Comparison of ENCODE assay signal across 9 mouse cellular contexts in genomic region chr2:65145421-65146117, GRCm38 (mm10).
DNase-seq lines count a peak whose midpoint lies in the region; ATAC-seq and TF ChIP-seq lines count a peak whose summit lies in the region.
"Had no signal": no experiment of that assay in that cellular context is flagged by ENCODE, and none has a peak within 500 bp of the region (broad histone marks: within the 10 kb centered on the region; RNA-seq: fewer than 3 reads in every experiment).

No protein-coding gene starts in this region.

- peaks cover 6% of the 10 kb centered on the region for H3K36me3 ChIP-seq in forebrain, embryonic 10.5 days (replicated peaks)
- no peaks in the 10 kb centered on the region for H3K36me3 ChIP-seq in hindbrain, embryonic 15.5 days
- no peaks in the 10 kb centered on the region for H3K36me3 ChIP-seq in limb, embryonic 14.5 days (ENCODE audit: control insufficient read depth, insufficient read depth, low read length)
- H3K36me3 ChIP-seq in midbrain, embryonic 16.5 days (ENCODE audit: control insufficient read depth, insufficient read depth, low read length), result no peaks in the 10 kb centered on the region

- no peak overlapping the region for H3K27ac ChIP-seq in layer of hippocampus, adult 2 months
- H3K27ac ChIP-seq in forebrain, embryonic 10.5 days, result peak overlapping the region; percentile 62; the same call in 1 of the 2 replicates
- no peak overlapping the region for H3K27ac ChIP-seq in hindbrain, embryonic 15.5 days (replicated peaks)
- no peak overlapping the region for H3K27ac ChIP-seq in limb, embryonic 14.5 days (replicated peaks; ENCODE audit: low read depth, low read length)
- no peak overlapping the region for H3K27ac ChIP-seq in midbrain, embryonic 16.5 days (ENCODE audit: low read length)

- ATAC-seq in hindbrain, embryonic 15.5 days (ENCODE audit: low FRiP score, low read depth), result peak; percentile 68; the same call in 1 of the 2 replicates
- ATAC-seq in limb, embryonic 14.5 days (ENCODE audit: low FRiP score, low read depth), result no peak
- peak; percentile 72; the same call in 1 of the 2 replicates for ATAC-seq in midbrain, embryonic 16.5 days
- ATAC-seq in erythroblast, adult 5-6 weeks (replicated peaks; ENCODE audit: low FRiP score, poor library complexity, severe bottlenecking), result no peak

- WGBS in forebrain, embryonic 10.5 days, result 54% methylated on average over 6 of the region's 6 CpGs
- WGBS in hindbrain, embryonic 15.5 days, result 52% methylated on average over 6 of the region's 6 CpGs
- 51% methylated on average over 6 of the region's 6 CpGs for WGBS in limb, embryonic 14.5 days
- 55% methylated on average over 6 of the region's 6 CpGs for whole genome bisulfite sequencing in midbrain, embryonic 16.5 days

- no peak overlapping the region for H3K4me2 ChIP-seq in hindbrain, embryonic 15.5 days
- H3K4me2 ChIP-seq in limb, embryonic 14.5 days (replicated peaks; ENCODE audit: low read depth, low read length, severe bottlenecking), result no peak overlapping the region
- no peak overlapping the region for H3K4me2 ChIP-seq in midbrain, embryonic 16.5 days (ENCODE audit: low read length)

- no peaks in the 10 kb centered on the region for H3K27me3 ChIP-seq in forebrain, embryonic 10.5 days (ENCODE audit: poor library complexity, severe bottlenecking)
- no peaks in the 10 kb centered on the region for H3K27me3 ChIP-seq in hindbrain, embryonic 15.5 days
- no peaks in the 10 kb centered on the region for H3K27me3 ChIP-seq in limb, embryonic 14.5 days (ENCODE audit: control insufficient read depth, insufficient read depth, low read length)
- H3K27me3 ChIP-seq in midbrain, embryonic 16.5 days (ENCODE audit: control insufficient read depth, insufficient read depth, low read depth, low read length), result no peaks in the 10 kb centered on the region

- no peaks in the 10 kb centered on the region for H3K9me3 ChIP-seq in forebrain, embryonic 10.5 days
- H3K9me3 ChIP-seq in hindbrain, embryonic 15.5 days, result no peaks in the 10 kb centered on the region
- H3K9me3 ChIP-seq in limb, embryonic 14.5 days (ENCODE audit: control insufficient read depth, low read length), result no peaks in the 10 kb centered on the region
- H3K9me3 ChIP-seq in midbrain, embryonic 16.5 days (replicated peaks; ENCODE audit: control insufficient read depth, low read length, poor library complexity, severe bottlenecking), result 0 out of 2 replicates have a peak, but pooled peaks cover 2% of the 10 kb centered on the region

- DNase-seq in layer of hippocampus, adult 2 months (ENCODE audit: low spot score in 2 of 2), result peak in 1 of 2 experiments; percentile 23
- DNase-seq in layer of hippocampus, adult 9-10 months (ENCODE audit: low spot score), result no peak
- peak; percentile 54 for DNase-seq in ES-CJ7 (ENCODE audit: low read depth, low spot score)
- peak; percentile 35 for DNase-seq in forebrain, embryonic 10.5 days (ENCODE audit: extremely low spot score, low spot score)
- peak; percentile 17 for DNase-seq in limb, embryonic 14.5 days (ENCODE audit: low spot score)

- H3K4me1 ChIP-seq in forebrain, embryonic 10.5 days, result peaks cover 5% of the 10 kb centered on the region; the same call in 1 of the 2 replicates
- H3K4me1 ChIP-seq in hindbrain, embryonic 15.5 days (replicated peaks), result no peaks in the 10 kb centered on the region
- H3K4me1 ChIP-seq in limb, embryonic 14.5 days (ENCODE audit: control insufficient read depth, insufficient read depth, low read length), result no peaks in the 10 kb centered on the region
- no peaks in the 10 kb centered on the region; the same call in 1 of the 2 replicates for H3K4me1 ChIP-seq in midbrain, embryonic 16.5 days (ENCODE audit: control insufficient read depth, insufficient read depth, low read length)

- H3K9ac ChIP-seq in hindbrain, embryonic 15.5 days, result no peak overlapping the region
- H3K9ac ChIP-seq in limb, embryonic 14.5 days (ENCODE audit: low read depth, low read length, severe bottlenecking), result no peak overlapping the region
- no peak overlapping the region for H3K9ac ChIP-seq in midbrain, embryonic 16.5 days (ENCODE audit: low read depth, low read length)

- no peak overlapping the region for H3K4me3 ChIP-seq in layer of hippocampus, adult 2 months
- H3K4me3 ChIP-seq in forebrain, embryonic 10.5 days, result no peak overlapping the region
- no peak overlapping the region for H3K4me3 ChIP-seq in hindbrain, embryonic 15.5 days
- no peak overlapping the region for H3K4me3 ChIP-seq in limb, embryonic 14.5 days (replicated peaks; ENCODE audit: low read length)
- no peak overlapping the region for H3K4me3 ChIP-seq in midbrain, embryonic 16.5 days (ENCODE audit: low read depth, low read length)
- H3K4me3 ChIP-seq: myocyte had no signal

- TF ChIP-seq POLR2A in limb, embryonic 14.5 days (IDR thresholded peaks at IDR 0.05; ENCODE audit: borderline replicate concordance, extremely low read depth, insufficient read depth, insufficient read length), result no peak

- TF ChIP-seq CTCF in layer of hippocampus, adult 2 months (conservative IDR thresholded peaks at IDR 0.05), result peak; percentile 85

Comparison
In these comparisons a context has a peak if more than half of its experiments do, and no peak if none do; other contexts are left out.
1. ATAC-seq: peak in hindbrain, embryonic 15.5 days (single experiment) and midbrain, embryonic 16.5 days (single experiment); none in limb, embryonic 14.5 days (single experiment) and erythroblast, adult 5-6 weeks (single experiment).